Mouse (Mus musculus): ENCODE measurements around the gene Slc6a5.

GRCm38 (mm10) chr7:49999321-49999720 lies 89.4 kb downstream of the Slc6a5 start:
- TF ChIP-seq CTCF (IDR thresholded peaks at IDR 0.05; ENCODE audit: control insufficient read depth, insufficient read depth, insufficient read length) (no peak), MYOG (IDR thresholded peaks at IDR 0.05; ENCODE audit: control insufficient read depth, extremely low read depth, insufficient read length) (no peak), CEBPB (IDR thresholded peaks at IDR 0.05; ENCODE audit: low read depth) (no peak), MYOD1 (IDR thresholded peaks at IDR 0.05; ENCODE audit: control insufficient read depth, insufficient read length, low read depth) (no peak)
